Mouse (Mus musculus): ENCODE measurements around the gene Lima1.
"Not testable (repeated sequence)": the region's sequence is repeated elsewhere in the genome, so short reads cannot be mapped to it uniquely, and the experiment has no call there.

The Lima1 gene

DNA sequence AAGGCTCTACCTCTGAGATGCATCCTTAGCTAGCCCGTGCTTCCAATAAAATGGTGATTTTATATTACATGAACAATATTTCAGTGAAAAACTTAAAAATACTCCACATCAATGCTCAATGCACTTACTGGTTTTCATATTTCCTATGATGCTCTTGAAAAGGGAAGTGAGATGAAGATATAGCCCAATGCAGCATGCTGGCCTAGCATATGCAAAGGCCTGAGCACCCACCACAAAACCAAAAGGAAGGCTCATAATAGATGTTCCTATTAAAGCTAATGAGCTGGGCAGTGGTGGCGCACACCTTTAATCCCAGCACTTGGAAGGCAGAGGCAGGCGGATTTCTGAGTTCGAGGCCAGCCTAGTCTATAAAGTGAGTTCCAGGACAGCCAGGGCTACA is 69.6 kb downstream of the Lima1 start:
- DNase-seq (ENCODE audit: extremely low spot score), result no peak

DNA sequence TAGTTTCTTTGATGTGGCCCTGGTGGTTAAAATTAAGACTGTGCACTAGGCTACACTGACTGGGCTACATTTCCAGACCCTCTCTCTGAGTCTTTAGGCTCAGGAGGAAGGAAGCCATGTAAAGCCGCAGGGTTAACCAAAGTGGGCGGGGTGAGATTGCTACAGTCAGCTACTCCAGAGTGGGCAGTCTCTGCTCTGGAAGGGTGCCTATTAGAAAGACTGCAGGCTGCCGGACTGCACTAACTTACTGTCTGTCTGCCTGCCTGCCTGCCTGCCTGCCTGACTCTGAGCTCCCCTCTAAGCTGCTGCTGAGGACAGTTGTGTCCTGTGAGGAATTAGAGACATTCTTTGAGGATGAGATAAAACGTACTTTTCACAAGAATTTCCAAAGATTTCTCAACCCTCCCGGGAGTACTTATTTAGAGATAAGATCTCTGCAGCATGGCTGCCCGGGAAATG is 72.0 kb downstream of the Lima1 start:
- peak; percentile 38 for DNase-seq (ENCODE audit: extremely low spot score)

DNA sequence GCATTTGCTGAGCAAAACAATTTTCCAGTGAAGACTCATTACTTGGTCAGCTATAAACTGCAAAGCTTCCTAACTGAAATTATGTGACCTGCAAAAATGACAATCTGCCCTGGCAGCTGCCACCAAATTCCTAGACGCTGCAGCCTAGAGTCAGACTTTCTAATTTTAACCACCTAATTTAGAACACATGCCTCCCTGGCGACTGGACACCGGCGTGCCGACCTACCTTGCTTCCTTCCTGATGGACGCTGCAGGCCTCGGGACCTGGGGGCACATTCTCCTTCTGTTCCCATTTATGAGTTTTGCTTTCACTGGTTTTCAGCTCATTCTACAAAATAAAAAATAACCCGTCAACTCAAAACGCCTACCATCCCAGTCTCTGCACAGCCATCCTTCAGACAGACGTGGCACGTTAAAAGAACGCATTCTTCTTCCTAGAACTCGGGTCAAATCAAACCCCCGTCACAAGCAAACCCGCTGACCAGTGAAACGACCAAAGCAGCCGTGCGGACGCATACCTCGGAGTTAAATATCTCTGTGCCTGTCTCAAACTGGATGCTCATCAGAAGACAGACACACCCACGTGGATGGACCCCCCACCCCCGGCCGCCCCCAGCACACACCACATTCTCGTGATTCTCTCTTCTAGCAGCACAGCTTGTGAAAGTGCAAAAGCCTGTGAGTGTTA is 73.2 kb downstream of the Lima1 start:
- peak; percentile 35 for DNase-seq (ENCODE audit: extremely low spot score)

DNA sequence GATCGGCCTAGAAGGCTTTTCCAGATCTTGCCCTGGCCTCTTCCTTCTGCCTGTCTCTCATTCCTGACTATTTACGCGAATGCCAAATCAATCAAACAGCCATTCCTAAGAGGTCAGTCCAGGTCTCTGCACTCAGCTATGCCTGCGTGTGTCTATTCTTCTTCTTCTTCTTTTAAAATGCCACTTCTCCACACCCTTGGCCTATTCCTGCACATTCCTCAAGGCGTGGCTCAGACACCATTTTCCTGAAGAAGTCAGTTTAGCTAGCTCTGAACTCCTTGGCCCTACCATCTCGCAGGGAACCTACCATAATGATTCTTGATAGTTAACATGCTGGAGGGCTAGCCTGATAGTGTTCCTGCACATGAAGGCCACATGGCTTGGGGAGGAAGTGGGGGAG is 75.5 kb downstream of the Lima1 start:
- no peak for DNase-seq (ENCODE audit: extremely low spot score)

DNA sequence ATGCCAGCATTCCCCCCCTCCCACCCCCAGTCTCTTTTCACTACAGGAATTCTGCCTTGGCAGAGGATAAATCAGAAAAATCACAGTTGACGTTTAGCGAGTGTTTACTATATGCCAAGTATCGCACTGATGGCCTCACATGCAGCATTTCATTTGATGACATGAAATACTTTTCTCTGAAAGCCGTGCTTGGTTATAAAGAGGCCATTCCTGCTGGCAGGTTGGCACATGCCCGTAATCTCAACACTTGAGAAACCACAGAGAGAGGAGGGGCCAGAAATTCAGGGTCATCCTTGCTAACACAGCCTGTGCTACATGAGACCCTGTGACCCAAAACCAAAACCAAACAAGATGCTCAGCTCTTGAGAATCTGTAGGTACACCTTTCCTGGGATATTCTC is 77.4 kb downstream of the Lima1 start:
- no peak for DNase-seq (ENCODE audit: extremely low spot score)

DNA sequence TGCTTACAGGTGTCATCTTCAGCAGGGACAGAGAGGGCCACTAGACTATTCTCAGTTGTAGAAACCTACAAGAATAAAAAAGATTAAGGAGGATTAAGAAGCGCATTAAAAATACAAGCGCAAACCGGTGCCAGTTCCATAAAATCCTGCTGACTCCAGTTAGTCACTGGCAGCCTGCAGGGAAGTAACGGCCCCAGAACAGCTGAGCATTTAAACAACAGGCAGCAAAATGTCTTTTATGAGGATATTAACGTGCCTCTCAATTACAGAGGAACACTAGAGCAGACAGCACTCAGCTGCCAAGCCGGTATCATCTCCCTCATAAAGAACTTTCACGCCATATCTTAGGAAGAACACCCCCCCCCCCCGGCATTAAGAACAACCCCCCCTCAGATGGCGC is 78.5 kb downstream of the Lima1 start:
- DNase-seq (ENCODE audit: extremely low spot score), result no peak

DNA sequence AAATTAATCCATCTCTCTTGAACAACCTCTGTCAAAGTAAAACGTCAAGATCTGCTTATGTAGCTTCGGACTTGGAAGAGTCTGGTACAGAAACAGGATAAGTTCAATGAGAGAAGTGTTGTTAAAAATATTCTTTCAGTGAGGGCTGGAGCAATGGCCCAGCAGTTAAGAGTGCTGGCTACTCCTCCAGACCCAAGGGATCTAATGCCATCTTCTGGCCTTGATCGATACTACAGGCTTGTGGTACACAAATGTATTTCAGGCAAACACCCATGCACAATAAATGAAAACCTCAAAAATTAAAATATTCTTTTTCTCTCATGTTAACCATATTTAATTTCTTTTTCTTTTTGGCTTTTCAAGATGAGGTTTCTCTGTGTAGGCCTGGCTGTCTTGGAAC is 79.2 kb downstream of the Lima1 start:
- no peak for DNase-seq (ENCODE audit: extremely low spot score)

DNA sequence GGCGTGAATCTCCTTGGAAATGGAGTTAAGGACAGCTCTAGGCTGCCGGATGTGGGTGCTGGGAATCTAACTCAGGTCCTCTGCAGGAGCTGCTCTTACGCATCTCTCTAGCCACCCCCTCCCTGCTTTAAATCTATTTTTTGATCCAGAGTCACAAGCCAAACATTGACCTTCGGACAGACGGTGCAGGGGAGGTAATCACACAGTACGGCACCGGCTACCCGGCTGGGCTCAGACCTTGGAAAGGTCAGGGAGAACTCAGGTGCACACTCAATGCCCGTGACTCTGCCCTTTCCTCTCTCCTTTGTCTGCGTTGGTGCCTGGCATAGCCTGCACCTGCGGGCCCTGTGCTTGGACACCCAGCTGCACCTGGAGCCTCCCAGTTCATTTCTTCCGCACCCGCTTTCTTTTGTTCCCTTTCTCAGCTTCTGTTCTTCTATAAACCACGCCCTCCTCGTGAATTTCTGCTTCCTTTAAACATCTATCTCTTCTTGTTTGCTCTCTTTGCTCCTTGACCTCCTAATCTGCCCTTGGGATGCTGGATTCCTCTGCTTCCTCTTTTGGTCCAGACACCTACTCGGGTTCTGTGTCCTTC is 82.9 kb downstream of the Lima1 start:
- no peak for DNase-seq (ENCODE audit: extremely low spot score)

DNA sequence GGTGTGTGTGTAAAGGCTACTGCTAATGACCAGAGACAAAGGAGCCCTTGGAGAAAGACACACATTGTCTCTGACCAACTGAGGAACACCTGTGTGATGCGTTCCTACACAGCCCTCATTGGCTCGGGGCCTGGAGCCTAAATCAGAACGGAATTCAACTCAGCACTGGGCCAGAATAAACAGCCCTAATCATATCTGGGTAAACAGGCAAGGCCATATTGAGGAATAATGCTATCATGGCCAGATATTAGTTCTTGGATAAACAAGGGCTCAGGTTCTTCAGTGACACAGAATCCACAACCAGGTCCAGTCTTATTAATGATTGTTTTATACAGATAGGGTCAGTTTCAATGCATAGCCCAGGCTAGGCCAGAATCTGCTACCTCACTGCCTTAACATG is 84.3 kb downstream of the Lima1 start:
- no peak for DNase-seq (ENCODE audit: extremely low spot score)

DNA sequence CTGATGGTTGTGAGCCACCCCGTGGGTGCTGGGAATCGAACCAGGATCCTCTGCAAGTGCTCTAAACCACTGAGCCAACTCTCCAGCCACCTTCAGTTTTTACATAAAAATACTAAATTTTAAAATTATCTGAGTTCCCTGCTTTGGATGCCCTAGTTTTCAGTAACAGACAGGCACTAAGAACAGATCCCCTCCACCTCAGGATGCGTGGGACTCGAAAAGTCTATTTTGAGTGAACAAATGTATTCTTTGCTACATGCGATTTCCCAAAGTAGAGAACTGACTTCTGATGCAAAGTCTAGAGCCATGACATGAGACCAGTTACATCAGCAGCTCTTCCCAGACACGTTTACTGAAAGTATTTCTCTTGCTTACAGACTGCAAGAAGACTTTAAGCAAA is 84.8 kb downstream of the Lima1 start:
- DNase-seq (ENCODE audit: extremely low spot score), result no peak

DNA sequence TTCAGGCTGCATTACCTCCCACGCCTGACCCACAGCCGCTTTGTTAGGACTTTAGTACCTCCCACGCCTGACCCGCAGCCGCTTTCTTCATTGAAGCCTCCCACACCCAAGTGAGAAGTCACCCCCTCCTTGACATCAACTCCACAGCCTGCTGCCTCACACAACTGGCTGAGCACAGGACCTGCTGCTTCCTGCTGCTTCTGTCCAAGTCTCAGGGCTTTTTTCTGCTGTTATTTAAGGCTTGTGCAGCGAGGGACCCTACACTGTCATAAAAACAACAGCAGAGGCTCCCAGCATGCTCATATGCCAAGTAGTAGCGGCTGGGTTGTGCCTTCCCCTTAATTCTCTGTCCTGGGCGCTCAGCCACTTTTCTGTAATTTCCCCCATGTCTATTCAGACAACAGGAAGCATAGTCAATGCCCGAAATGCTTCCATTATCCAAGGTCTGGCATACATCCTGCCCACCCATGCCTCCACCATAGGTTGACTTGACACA is 87.6 kb downstream of the Lima1 start:
- DNase-seq (ENCODE audit: extremely low spot score), result no peak

DNA sequence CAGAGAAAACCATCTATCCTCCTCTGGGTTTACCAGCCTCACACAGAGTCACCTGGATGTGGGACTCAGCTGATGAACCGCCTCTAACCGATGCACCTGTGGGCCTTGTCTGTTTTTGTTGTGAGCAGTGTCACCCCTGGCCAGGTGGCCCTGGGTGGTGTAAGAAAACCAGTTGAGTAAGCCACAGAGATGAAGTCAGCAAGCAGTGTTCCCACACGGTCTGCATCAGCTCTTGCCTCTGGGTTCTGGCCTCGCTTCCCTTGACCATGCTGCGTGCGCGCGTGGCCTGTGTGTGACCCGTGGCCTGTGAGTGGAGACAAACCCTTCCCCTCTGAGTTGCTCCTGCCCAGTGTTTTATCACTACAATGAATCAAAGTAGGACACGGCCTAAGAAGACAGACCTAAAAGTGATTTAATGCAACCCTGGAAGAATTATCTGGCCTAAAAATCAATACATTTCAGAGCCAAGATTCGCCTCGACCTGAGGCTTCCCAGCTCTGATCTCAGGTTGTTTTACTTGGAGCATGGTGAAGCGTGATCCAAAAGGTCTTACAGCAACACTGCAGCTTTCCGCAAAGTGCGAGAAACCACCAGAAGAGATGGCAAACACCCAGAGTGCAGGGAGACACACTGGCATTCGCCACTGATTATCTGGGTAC is 96.5 kb downstream of the Lima1 start:
- no peak for DNase-seq (ENCODE audit: extremely low spot score)

DNA sequence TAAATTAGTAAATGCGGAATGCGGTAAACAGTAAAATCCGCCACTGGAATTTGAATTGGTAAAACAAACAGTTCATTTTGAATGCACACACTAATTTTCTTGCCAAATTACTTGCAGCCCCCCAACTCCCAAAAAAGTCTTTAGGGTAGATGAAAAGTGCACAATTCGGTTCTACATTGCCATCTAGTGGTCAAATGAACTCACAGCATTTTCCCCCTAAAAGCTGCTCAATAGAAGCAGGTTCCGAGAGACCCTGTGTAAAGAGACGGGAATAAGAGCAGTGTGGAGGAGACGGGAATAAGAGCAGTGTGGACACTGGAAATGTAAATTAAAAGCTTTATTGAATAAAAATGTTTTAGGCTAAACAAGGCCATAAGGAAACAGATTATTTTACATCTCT is 97.1 kb downstream of the Lima1 start:
- DNase-seq (ENCODE audit: extremely low spot score), result peak; percentile 49

DNA sequence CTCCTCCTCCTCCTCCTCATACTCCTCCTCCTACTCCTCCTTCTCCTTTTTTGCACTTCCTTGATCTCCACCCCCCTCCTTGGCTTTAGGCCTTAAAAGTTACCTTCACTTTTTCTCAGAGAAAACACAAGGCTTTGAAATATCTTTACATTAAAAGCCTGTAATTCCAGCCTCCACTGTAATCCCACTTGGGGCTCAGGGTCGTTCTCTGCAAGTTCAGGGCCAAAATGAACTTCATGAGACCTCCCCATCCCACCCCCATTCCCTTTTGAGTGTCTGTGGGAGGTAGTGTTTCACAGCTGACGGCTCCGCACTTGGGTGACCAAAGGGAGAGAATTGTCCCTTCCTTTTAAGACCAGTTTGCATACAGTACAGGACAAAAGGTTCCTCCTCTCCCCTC is 102.3 kb downstream of the Lima1 start:
- no peak for DNase-seq (ENCODE audit: extremely low spot score)

DNA sequence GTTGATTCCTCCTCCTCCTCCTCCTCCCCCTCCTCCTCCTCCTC is 102.6 kb downstream of the Lima1 start, which contains the start of gene Cers5:
TSS of gene Cers5 (minus strand) at position 5 of the 44 bp plus-strand sequence.
- DNase-seq (ENCODE audit: extremely low spot score), result not testable (repeated sequence)

DNA sequence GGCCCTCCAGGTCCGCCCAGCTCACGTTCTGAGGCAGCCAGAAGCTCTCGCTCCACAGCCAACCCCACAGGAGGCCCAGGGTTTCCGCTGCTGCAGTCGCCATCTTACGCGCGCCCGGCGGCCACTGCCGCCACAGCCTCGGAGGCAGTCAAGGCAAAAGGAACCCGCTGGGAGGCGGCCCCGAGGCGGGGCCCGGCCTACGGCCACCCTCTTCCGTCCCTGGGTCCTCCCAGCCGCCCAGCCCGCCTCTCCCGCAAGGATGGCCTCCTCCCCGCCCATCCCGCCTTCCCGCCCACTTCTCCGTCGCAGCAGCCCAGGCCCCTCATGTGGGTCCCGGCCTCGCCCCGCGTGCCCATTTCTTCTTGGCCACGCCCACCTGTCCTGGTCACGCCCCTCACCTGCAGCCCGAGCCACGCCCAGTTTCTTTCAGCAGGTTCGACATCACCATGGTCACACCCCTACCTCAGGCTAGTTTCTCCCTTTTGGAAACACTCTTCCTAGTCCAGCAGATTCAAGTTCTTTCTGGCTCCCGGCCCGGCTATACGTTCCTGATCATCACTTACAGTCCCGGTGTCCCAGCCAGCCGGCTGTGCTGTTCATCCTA is 102.9 kb downstream of the Lima1 start:
- peak; percentile 95 for DNase-seq (ENCODE audit: extremely low spot score)

DNA sequence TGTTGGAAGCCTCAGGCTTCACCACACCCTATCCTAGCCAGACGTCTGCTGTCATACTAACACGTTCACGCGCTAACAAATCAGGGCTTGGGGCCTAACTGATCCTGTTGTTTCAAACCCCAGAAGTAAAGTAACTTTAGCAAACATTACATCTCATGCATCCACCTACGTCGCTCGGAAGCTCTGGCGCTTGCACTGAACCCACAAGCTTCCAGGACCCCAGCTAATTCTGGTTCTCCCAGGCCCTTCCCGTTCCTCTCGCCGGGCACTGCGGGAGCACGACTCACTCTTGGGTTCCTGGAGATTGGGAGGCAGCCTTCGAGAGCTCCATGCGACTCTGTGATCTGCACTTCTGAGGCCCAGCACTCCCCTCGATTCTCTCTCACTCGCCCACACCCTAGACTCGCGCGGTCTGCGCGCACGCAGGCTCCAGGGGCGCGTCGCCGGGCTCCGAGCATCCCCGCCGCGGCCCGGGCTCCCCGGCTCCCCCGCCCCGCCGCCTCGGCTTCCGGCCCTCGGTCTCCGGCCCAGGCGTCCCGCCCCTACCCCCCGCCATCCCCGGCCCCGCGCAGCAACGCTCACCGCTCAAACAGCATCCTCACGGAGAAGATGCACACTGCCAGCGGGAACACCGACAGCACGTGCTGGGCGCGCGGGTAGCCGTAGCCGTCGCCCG is 103.5 kb downstream of the Lima1 start:
- DNase-seq (ENCODE audit: extremely low spot score), result peak; percentile 59

DNA sequence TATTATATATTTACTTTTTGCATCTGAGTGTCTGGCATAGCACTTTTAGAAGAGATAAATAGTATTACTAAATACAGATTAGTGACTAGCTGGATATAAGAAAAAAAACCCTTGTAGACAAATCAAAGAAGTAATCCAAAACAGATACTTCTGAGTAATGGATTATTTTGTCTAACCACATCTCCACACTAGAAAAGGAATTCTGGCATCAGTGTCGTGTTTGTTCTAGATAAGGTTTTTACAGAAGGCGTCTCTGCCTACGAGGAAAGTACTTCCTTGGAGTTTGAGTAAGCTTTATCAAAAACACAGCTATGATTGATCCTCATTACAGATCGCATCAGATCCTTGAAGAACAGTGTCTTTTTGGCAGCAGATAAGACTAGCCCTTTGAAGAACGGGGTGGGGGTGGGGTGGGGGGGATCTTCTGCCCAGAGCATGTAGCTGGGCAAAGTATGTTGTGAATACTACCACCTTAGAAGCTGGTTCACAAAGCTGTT is 104.2 kb downstream of the Lima1 start:
- no peak for DNase-seq (ENCODE audit: extremely low spot score)

DNA sequence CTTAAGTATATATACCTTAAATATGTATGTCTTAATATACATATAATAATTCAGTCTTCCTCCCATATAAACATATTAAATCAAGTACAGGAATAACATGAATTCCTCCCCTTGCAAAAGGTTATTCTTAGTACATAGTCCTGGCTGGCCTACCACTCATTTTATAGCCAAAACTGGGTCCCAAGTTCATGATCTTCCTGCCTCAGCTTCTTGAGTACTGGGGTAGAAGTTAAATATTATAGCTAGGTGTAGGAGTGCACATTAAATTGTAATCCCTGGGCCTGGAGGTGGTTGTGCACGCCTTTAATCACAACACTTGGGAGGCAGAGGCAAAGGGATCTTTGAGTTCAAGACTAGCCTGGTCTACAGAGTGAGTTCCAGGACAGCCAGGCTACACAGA is 106.5 kb downstream of the Lima1 start:
- DNase-seq (ENCODE audit: extremely low spot score), result no peak

DNA sequence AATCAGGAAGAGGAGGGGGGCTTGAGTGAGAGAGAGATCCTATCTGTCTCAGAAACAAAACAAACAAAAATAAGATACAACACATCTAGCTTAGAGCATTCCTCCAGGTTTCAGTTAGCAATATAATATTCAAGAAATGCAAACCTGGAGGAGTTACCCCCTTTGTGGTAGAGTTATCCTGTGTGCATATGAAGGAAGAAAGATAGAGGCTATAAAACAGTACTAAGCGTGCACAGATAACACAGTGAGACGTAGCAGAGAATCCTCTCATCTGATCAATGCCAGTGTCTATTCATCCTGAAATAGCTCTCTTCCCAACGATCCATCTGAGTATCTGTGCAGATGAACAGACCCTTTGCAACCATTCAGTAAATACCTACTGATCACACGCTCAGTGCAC is 107.8 kb downstream of the Lima1 start:
- DNase-seq (ENCODE audit: extremely low spot score), result no peak

DNA sequence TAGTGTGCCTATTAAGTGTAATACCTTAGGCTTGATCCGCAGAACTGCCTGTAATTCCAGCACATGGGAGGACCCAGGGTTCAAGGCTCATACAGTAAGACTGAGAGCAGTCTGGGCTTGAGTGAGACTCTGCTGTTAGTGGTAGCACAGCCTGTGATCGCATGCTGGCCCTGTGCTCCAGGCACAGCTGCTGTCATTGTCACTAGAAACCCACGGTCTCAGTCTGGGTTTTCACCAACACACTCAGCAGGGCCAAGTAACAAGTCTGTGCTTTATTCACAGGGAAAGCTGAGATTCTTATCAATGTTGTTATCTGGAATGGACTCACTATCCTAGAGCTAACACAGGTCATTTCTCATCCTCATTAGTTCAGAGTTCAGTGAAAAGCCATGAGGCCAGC is 121.1 kb downstream of the Lima1 start:
- no peak for DNase-seq (ENCODE audit: extremely low spot score)

DNA sequence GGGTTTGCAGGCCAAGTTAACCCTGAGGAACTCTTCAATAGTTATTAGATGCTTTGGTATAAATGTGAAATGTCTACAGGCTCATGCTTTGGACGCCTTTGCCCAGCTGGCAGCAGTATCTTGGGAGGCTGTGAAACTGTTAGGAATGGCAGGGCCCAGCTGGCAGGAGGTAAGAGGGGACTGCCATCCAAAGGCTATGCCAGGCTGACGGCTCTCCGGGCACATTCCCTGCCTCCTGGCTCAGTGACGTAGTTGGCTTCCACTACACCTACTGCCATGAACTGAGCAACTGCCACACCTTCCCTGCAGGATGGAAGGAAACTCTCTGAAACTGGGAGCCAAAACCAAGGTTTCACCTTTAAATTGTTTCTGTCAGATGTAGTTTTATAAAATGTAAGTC is 135.0 kb downstream of the Lima1 start:
- DNase-seq (ENCODE audit: extremely low spot score), result no peak

DNA sequence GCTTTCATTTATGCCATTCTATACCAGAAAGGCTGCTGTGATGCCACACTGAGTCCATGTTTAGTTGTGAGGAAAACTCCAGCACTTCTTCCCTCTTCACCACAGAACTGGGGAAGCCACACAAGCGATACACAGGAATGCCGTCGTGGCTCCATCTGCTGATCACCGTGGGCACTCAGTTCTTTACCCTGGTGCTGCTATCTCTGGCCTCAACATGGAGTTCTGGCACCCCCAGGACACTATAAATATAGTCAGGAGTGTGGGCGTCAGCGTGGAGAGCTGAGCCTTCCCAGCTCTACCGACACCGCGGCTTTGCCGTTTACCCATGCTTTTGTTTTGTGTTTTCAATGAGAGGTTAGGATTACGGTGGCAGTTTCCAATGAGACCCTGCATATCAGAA is 138.6 kb downstream of the Lima1 start:
- DNase-seq (ENCODE audit: extremely low spot score), result no peak

All from embryo, embryonic 9.5 days (tissue).